Mouse (Mus musculus) neural tube, embryonic 12.5 days (tissue): ENCODE measurements around the gene Npas2. TPM values are rescaled to one million over a fixed set of nuclear protein-coding genes. Genes with fewer than 3 reads are reported as not detected.
A peak's percentile ranks its signal among the peaks of the same experiment; 100 is the strongest.

Source experiments
- ATAC-seq: fragments of 200-750 bp; cut with Nextera tagmentation; 2 replicates; pipeline ENCODE4 v1.8.0; 2017; ENCODE audit warnings: low read depth, mild to moderate bottlenecking, moderate TSS enrichment, moderate library complexity; ENCODE audit not compliant: low FRiP score
- H3K27ac ChIP-seq: fragments of 300-500 bp; sonication (generic); 2 replicates; pipeline ENCODE4 v1.5.1; 2016
- H3K27me3 ChIP-seq: fragments of 300-500 bp; sonication (generic); replicated peaks from 2 replicates; pipeline ENCODE4 v1.6.1; 2016; ENCODE audit warnings: mild to moderate bottlenecking
- H3K36me3 ChIP-seq: fragments of 300-500 bp; sonication (generic); 2 replicates; pipeline ENCODE4 v1.6.1; 2016; ENCODE audit warnings: mild to moderate bottlenecking
- H3K4me1 ChIP-seq: fragments of 300-500 bp; sonication (generic); 2 replicates; pipeline ENCODE4 v1.6.1; 2016
- H3K4me2 ChIP-seq: fragments of 300-500 bp; sonication (generic); replicated peaks from 2 replicates; pipeline ENCODE4 v1.6.1; 2016; ENCODE audit warnings: mild to moderate bottlenecking
- H3K4me3 ChIP-seq: fragments of 300-500 bp; sonication (generic); 2 replicates; pipeline ENCODE4 v1.5.1; 2016
- H3K9ac ChIP-seq: fragments of 300-500 bp; sonication (generic); 2 replicates; pipeline ENCODE4 v1.6.1; 2016; ENCODE audit warnings: mild to moderate bottlenecking
- H3K9me3 ChIP-seq: fragments of 300-500 bp; sonication (generic); 2 replicates; pipeline ENCODE4 v1.6.1; 2016; ENCODE audit warnings: mild to moderate bottlenecking
- WGBS: fragments of 180-500 bp; shearing (Covaris S2); methylation state at CpG from one replicate; pipeline ENCODE4 v1.1.7; 2016; 5-methylcytosine and 5-hydroxymethylcytosine counted together
- polyA plus RNA-seq: library from polyadenylated mRNA; unstranded; fragments of >200 nt; fragmentation: Nextera tagmentation; extraction: Ambion mirVana; gene quantifications from 2 replicates; pipeline ENCODE4 v1.2.1, GENCODE M21; 2016

The Npas2 gene
- polyA plus RNA-seq, 1 experiment from 2014 or later: 0.08 TPM

- H3K36me3 ChIP-seq: no peaks in the 10 kb centered on the region
- ATAC-seq: no peak
- H3K4me2 ChIP-seq: peak overlapping the region; percentile 100
- peaks cover 49% of the 10 kb centered on the region for H3K27me3 ChIP-seq
- 3% methylated on average over 28 of the region's 28 CpGs for WGBS
- H3K9me3 ChIP-seq: no peaks in the 10 kb centered on the region
- H3K4me1 ChIP-seq: peaks cover 24% of the 10 kb centered on the region
- H3K4me3 ChIP-seq: peak overlapping the region; percentile 64
- H3K9ac ChIP-seq: no peak overlapping the region
- H3K27ac ChIP-seq: no peak overlapping the region
Observed at GRCm38 (mm10) chr1:39192460-39192996, 1.0 kb upstream of the Npas2 start.

GRCm38 (mm10) chr1:39193862-39194675, 538 bp downstream of the Npas2 start:
- no peak overlapping the region for H3K27ac ChIP-seq
- H3K9ac ChIP-seq: peak overlapping the region; percentile 67
- peaks cover 24% of the 10 kb centered on the region for H3K4me1 ChIP-seq
- peak overlapping the region; percentile 64 for H3K4me3 ChIP-seq
- H3K36me3 ChIP-seq: no peaks in the 10 kb centered on the region
- H3K9me3 ChIP-seq: no peaks in the 10 kb centered on the region
- WGBS: under 1% methylated on average over 74 of the region's 76 CpGs
- ATAC-seq: peak; percentile 64
- peaks cover 49% of the 10 kb centered on the region for H3K27me3 ChIP-seq
- H3K4me2 ChIP-seq: peak overlapping the region; percentile 100

GRCm38 (mm10) chr1:39194959-39195358, 1.4 kb downstream of the Npas2 start:
- Histone ChIP-seq H3K27me3 (peaks cover 49% of the 10 kb centered on the region), H3K36me3 (no peaks in the 10 kb centered on the region), H3K4me2 (peak overlapping the region; percentile 100; the same call in 1 of the 2 replicates), H3K4me1 (peaks cover 24% of the 10 kb centered on the region), H3K9ac (no peak overlapping the region), H3K9me3 (no peaks in the 10 kb centered on the region), H3K4me3 (no peak overlapping the region), H3K27ac (no peak overlapping the region)
- ATAC-seq: no peak
- 3% methylated on average over 11 of the region's 11 CpGs for WGBS

- Histone ChIP-seq H3K27ac (no peak overlapping the region), H3K27me3 (peaks cover 46% of the 10 kb centered on the region), H3K9me3 (no peaks in the 10 kb centered on the region), H3K4me3 (no peak overlapping the region), H3K4me2 (no peak overlapping the region), H3K9ac (no peak overlapping the region), H3K36me3 (no peaks in the 10 kb centered on the region), H3K4me1 (peaks cover 24% of the 10 kb centered on the region)
- ATAC-seq: no peak
- WGBS: 36% methylated on average over 6 of the region's 6 CpGs
Observed at GRCm38 (mm10) chr1:39196126-39196525, 2.6 kb downstream of the Npas2 start.

GRCm38 (mm10) chr1:39196676-39197375, 3.3 kb downstream of the Npas2 start:
- H3K4me1 ChIP-seq: peaks cover 24% of the 10 kb centered on the region
- H3K4me3 ChIP-seq: no peak overlapping the region
- no peaks in the 10 kb centered on the region for H3K9me3 ChIP-seq
- H3K36me3 ChIP-seq: no peaks in the 10 kb centered on the region
- H3K27me3 ChIP-seq: peaks cover 42% of the 10 kb centered on the region
- ATAC-seq: no peak
- no peak overlapping the region for H3K9ac ChIP-seq
- 59% methylated on average over 12 of the region's 12 CpGs for WGBS
- H3K4me2 ChIP-seq: no peak overlapping the region
- H3K27ac ChIP-seq: no peak overlapping the region

- Histone ChIP-seq H3K4me2 (no peak overlapping the region), H3K27ac (no peak overlapping the region), H3K4me1 (no peaks in the 10 kb centered on the region), H3K9me3 (no peaks in the 10 kb centered on the region), H3K36me3 (no peaks in the 10 kb centered on the region), H3K4me3 (no peak overlapping the region), H3K9ac (no peak overlapping the region), H3K27me3 (no peaks in the 10 kb centered on the region)
- ATAC-seq: no peak
- 88% methylated on average over 10 of the region's 10 CpGs for WGBS
Observed at GRCm38 (mm10) chr1:39205021-39205420, 11.5 kb downstream of the Npas2 start.

- H3K27me3 ChIP-seq: no peaks in the 10 kb centered on the region
- no peak overlapping the region for H3K27ac ChIP-seq
- 90% methylated on average over 4 of the region's 4 CpGs for WGBS
- H3K4me2 ChIP-seq: no peak overlapping the region
- no peaks in the 10 kb centered on the region for H3K9me3 ChIP-seq
- no peak overlapping the region for H3K9ac ChIP-seq
- H3K36me3 ChIP-seq: no peaks in the 10 kb centered on the region
- H3K4me1 ChIP-seq: no peaks in the 10 kb centered on the region
- H3K4me3 ChIP-seq: no peak overlapping the region
- no peak for ATAC-seq
Observed at GRCm38 (mm10) chr1:39205697-39206096, 12.2 kb downstream of the Npas2 start.

GRCm38 (mm10) chr1:39206942-39207341, 13.4 kb downstream of the Npas2 start:
- no peak for ATAC-seq
- Histone ChIP-seq H3K27me3 (no peaks in the 10 kb centered on the region), H3K4me1 (no peaks in the 10 kb centered on the region), H3K9me3 (no peaks in the 10 kb centered on the region), H3K27ac (no peak overlapping the region), H3K4me3 (no peak overlapping the region), H3K4me2 (no peak overlapping the region), H3K9ac (no peak overlapping the region), H3K36me3 (no peaks in the 10 kb centered on the region)
- WGBS: 33% methylated on average over 7 of the region's 7 CpGs

- WGBS: 86% methylated on average over 5 of the region's 5 CpGs
- no peaks in the 10 kb centered on the region for H3K9me3 ChIP-seq
- no peak overlapping the region for H3K27ac ChIP-seq
- no peak for ATAC-seq
- H3K27me3 ChIP-seq: no peaks in the 10 kb centered on the region
- H3K36me3 ChIP-seq: no peaks in the 10 kb centered on the region
- H3K9ac ChIP-seq: no peak overlapping the region
- H3K4me2 ChIP-seq: no peak overlapping the region
- no peaks in the 10 kb centered on the region for H3K4me1 ChIP-seq
- H3K4me3 ChIP-seq: no peak overlapping the region
Observed at GRCm38 (mm10) chr1:39210928-39211327, 17.4 kb downstream of the Npas2 start.

GRCm38 (mm10) chr1:39212982-39213381, 19.5 kb downstream of the Npas2 start:
- Histone ChIP-seq H3K4me2 (no peak overlapping the region), H3K4me1 (no peaks in the 10 kb centered on the region), H3K27me3 (no peaks in the 10 kb centered on the region), H3K9me3 (no peaks in the 10 kb centered on the region), H3K9ac (no peak overlapping the region), H3K27ac (no peak overlapping the region), H3K36me3 (no peaks in the 10 kb centered on the region), H3K4me3 (no peak overlapping the region)
- ATAC-seq: no peak
- WGBS: 81% methylated on average over 6 of the region's 6 CpGs

- no peak for ATAC-seq
- WGBS: 83% methylated on average over 3 of the region's 3 CpGs
- H3K27me3 ChIP-seq: no peaks in the 10 kb centered on the region
Observed at GRCm38 (mm10) chr1:39217584-39217983, 24.1 kb downstream of the Npas2 start.

GRCm38 (mm10) chr1:39228401-39228800, 34.9 kb downstream of the Npas2 start:
- H3K27me3 ChIP-seq: no peaks in the 10 kb centered on the region
- no peak overlapping the region for H3K4me2 ChIP-seq
- no peak overlapping the region for H3K27ac ChIP-seq
- no peaks in the 10 kb centered on the region for H3K36me3 ChIP-seq
- H3K4me3 ChIP-seq: no peak overlapping the region
- H3K9ac ChIP-seq: no peak overlapping the region
- H3K9me3 ChIP-seq: no peaks in the 10 kb centered on the region
- ATAC-seq: no peak
- WGBS: 95% methylated on average over 5 of the region's 5 CpGs
- no peaks in the 10 kb centered on the region for H3K4me1 ChIP-seq

More at GRCm38 (mm10) chr1:39217584-39217983, 24.1 kb downstream of the Npas2 start:
- Histone ChIP-seq H3K9me3 (no peaks in the 10 kb centered on the region), H3K9ac (no peak overlapping the region), H3K4me2 (no peak overlapping the region), H3K4me3 (no peak overlapping the region), H3K27ac (no peak overlapping the region), H3K4me1 (no peaks in the 10 kb centered on the region), H3K36me3 (no peaks in the 10 kb centered on the region)
